Mouse (Mus musculus) MEL (cell line): ENCODE results near the gene Col5a3. TPM values are rescaled to one million over a fixed set of nuclear protein-coding genes. Genes with fewer than 3 reads are reported as not detected.

Experiments
- DNase-seq: peaks from one replicate; pipeline ENCODE4 v3.0.0; 2011; ENCODE audit warnings: low read depth, low spot score
- H3K27ac ChIP-seq: 2 replicates; pipeline ENCODE4 v1.5.1; 2012; ENCODE audit warnings: low read depth, mild to moderate bottlenecking, control low read depth, low read length, moderate library complexity; ENCODE audit not compliant: control insufficient read depth
- H3K27me3 ChIP-seq, 2 experiments: fragments of 150-350 bp in 1 of 2; sonication (generic) in 1 of 2; 2 replicates each; pipeline ENCODE4 v1.6.1; 2012; ENCODE audit warnings: low read length in 2 of 2, mild to moderate bottlenecking in 2 of 2, improper control_type of control experiment in 1 of 2, moderate library complexity in 1 of 2; ENCODE audit not compliant: insufficient read depth in 2 of 2, control insufficient read depth in 1 of 2
- H3K36me3 ChIP-seq, 2 experiments: 2 replicates each; pipeline ENCODE4 v1.6.1; 2012 to 2014; ENCODE audit warnings: low read length in 2 of 2, improper control_type of control experiment in 1 of 2, inconsistent platforms in 1 of 2, mild to moderate bottlenecking in 1 of 2; ENCODE audit not compliant: insufficient read depth in 2 of 2, control insufficient read depth in 1 of 2
- H3K4me1 ChIP-seq, 2 experiments: fragments of 150-350 bp in 1 of 2; sonication (generic) in 1 of 2; 2 replicates each; pipeline ENCODE4 v1.6.1; 2012; ENCODE audit warnings: low read length in 2 of 2, improper control_type of control experiment in 1 of 2, mild to moderate bottlenecking in 1 of 2; ENCODE audit not compliant: insufficient read depth in 2 of 2, control insufficient read depth in 1 of 2
- H3K4me3 ChIP-seq, 2 experiments: fragments of 150-350 bp in 1 of 2; sonication (generic) in 1 of 2; 2 replicates each; pipeline ENCODE4 v1.5.1; 2012; ENCODE audit warnings: low read depth in 2 of 2, low read length in 2 of 2, mild to moderate bottlenecking in 2 of 2, moderate library complexity in 2 of 2, control low read depth in 1 of 2, improper control_type of control experiment in 1 of 2; ENCODE audit not compliant: control insufficient read depth in 1 of 2, insufficient read depth in 1 of 2
- H3K79me2 ChIP-seq: 2 replicates; pipeline ENCODE4 v1.6.1; 2012; ENCODE audit warnings: mild to moderate bottlenecking, low read length, moderate library complexity; ENCODE audit not compliant: control insufficient read depth, poor library complexity, insufficient read depth
- H3K9ac ChIP-seq: 2 replicates; pipeline ENCODE4 v1.6.1; 2012; ENCODE audit warnings: low read depth, mild to moderate bottlenecking, control low read depth, low read length, moderate library complexity; ENCODE audit not compliant: control insufficient read depth, poor library complexity, severe bottlenecking
- H3K9me3 ChIP-seq: fragments of 150-350 bp; sonication (generic); replicated peaks from 2 replicates; pipeline ENCODE4 v1.6.1; 2012; ENCODE audit warnings: mild to moderate bottlenecking, low read length, improper control_type of control experiment, moderate library complexity; ENCODE audit not compliant: insufficient read depth
- CHD1 ChIP-seq: IDR thresholded peaks from 2 replicates; pipeline ENCODE4 v1.6.1; 2012; ENCODE audit warnings: low read depth, mild to moderate bottlenecking, inconsistent platforms, low read length, improper control_type of control experiment
- CHD2 ChIP-seq: IDR thresholded peaks from 2 replicates; pipeline ENCODE4 v1.6.1; 2011; ENCODE audit warnings: low read length, improper control_type of control experiment
- CTCF ChIP-seq, 3 experiments: IDR thresholded peaks in 2 of 3; conservative IDR thresholded peaks in 1 of 3; 2 replicates each; pipeline ENCODE4 v1.5.1; 2011 to 2012; ENCODE audit warnings: low read length in 3 of 3, low read depth in 2 of 3, mild to moderate bottlenecking in 2 of 3, improper control_type of control experiment in 1 of 3, inconsistent platforms in 1 of 3, mixed read lengths in 1 of 3, moderate library complexity in 1 of 3; ENCODE audit not compliant: control insufficient read depth in 1 of 3, insufficient read depth in 1 of 3, poor library complexity in 1 of 3, severe bottlenecking in 1 of 3
- E2F4 ChIP-seq: IDR thresholded peaks from 2 replicates; pipeline ENCODE4 v1.6.1; 2011; ENCODE audit warnings: low read depth, low read length, improper control_type of control experiment, borderline replicate concordance
- ELF1 ChIP-seq: IDR thresholded peaks from 2 replicates; pipeline ENCODE4 v1.6.1; 2014; ENCODE audit warnings: low read depth, mild to moderate bottlenecking, inconsistent platforms, low read length, improper control_type of control experiment, moderate library complexity
- EP300 ChIP-seq, 2 experiments: IDR thresholded peaks; 2 replicates each; pipeline ENCODE4 v1.6.1; 2011; ENCODE audit warnings: improper control_type of control experiment in 2 of 2, low read length in 2 of 2, low read depth in 1 of 2, mild to moderate bottlenecking in 1 of 2
- ETS1 ChIP-seq: IDR thresholded peaks from 2 replicates; pipeline ENCODE4 v1.6.1; 2012; ENCODE audit warnings: low read depth, mild to moderate bottlenecking, inconsistent platforms, low read length, improper control_type of control experiment, moderate library complexity
- GATA1 ChIP-seq: IDR thresholded peaks from 2 replicates; pipeline ENCODE4 v1.6.1; 2011; ENCODE audit warnings: low read depth, low read length, improper control_type of control experiment
- HCFC1 ChIP-seq: IDR thresholded peaks from 2 replicates; pipeline ENCODE4 v1.6.1; 2012; ENCODE audit warnings: low read depth, mild to moderate bottlenecking, inconsistent platforms, low read length, improper control_type of control experiment, moderate library complexity
- KAT2A ChIP-seq: conservative IDR thresholded peaks from 2 replicates; pipeline ENCODE4 v1.6.1; 2012; ENCODE audit warnings: low read depth, low read length, improper control_type of control experiment, inconsistent platforms
- MAFK ChIP-seq: IDR thresholded peaks from 2 replicates; pipeline ENCODE4 v1.6.1; 2011; ENCODE audit warnings: low read depth, mild to moderate bottlenecking, low read length, improper control_type of control experiment, borderline replicate concordance
- MAX ChIP-seq: IDR thresholded peaks from 2 replicates; pipeline ENCODE4 v1.6.1; 2011; ENCODE audit warnings: low read length, improper control_type of control experiment
- MAZ ChIP-seq: IDR thresholded peaks from 2 replicates; pipeline ENCODE4 v1.6.1; 2012; ENCODE audit warnings: low read depth, mild to moderate bottlenecking, inconsistent platforms, low read length, improper control_type of control experiment
- MEF2A ChIP-seq: IDR thresholded peaks from 2 replicates; pipeline ENCODE4 v1.6.1; 2014; ENCODE audit warnings: low read depth, mild to moderate bottlenecking, inconsistent platforms, low read length, improper control_type of control experiment; ENCODE audit not compliant: poor library complexity, insufficient replicate concordance, severe bottlenecking; ENCODE audit errors: extremely low read depth
- MXI1 ChIP-seq: IDR thresholded peaks from 2 replicates; pipeline ENCODE4 v1.6.1; 2011; ENCODE audit warnings: mild to moderate bottlenecking, low read depth, low read length, improper control_type of control experiment
- MYB ChIP-seq: IDR thresholded peaks from 2 replicates; pipeline ENCODE4 v1.6.1; 2011; ENCODE audit warnings: mild to moderate bottlenecking, low read depth, low read length, improper control_type of control experiment
- NELFE ChIP-seq: IDR thresholded peaks from 2 replicates; pipeline ENCODE4 v1.6.1; 2011; ENCODE audit warnings: low read depth, low read length, improper control_type of control experiment
- POLR2A ChIP-seq, 2 experiments: IDR thresholded peaks; 2 replicates each; pipeline ENCODE4 v1.6.1; 2011 to 2012; ENCODE audit warnings: low read length in 2 of 2, mild to moderate bottlenecking in 2 of 2, control low read depth in 1 of 2, improper control_type of control experiment in 1 of 2, low read depth in 1 of 2, moderate library complexity in 1 of 2; ENCODE audit not compliant: control insufficient read depth in 1 of 2, insufficient read depth in 1 of 2, poor library complexity in 1 of 2
- POLR2AphosphoS5 ChIP-seq: IDR thresholded peaks from 2 replicates; pipeline ENCODE4 v1.6.1; 2012; ENCODE audit warnings: low read depth, borderline replicate concordance, mild to moderate bottlenecking, inconsistent platforms, low read length, moderate library complexity, mixed read lengths
- RAD21 ChIP-seq: IDR thresholded peaks from 2 replicates; pipeline ENCODE4 v1.6.1; 2011; ENCODE audit warnings: mild to moderate bottlenecking, low read depth, low read length, improper control_type of control experiment
- RCOR1 ChIP-seq: IDR thresholded peaks from 2 replicates; pipeline ENCODE4 v1.6.1; 2012; ENCODE audit warnings: low read depth, mild to moderate bottlenecking, inconsistent platforms, low read length, improper control_type of control experiment
- SIN3A ChIP-seq: IDR thresholded peaks from 2 replicates; pipeline ENCODE4 v1.6.1; 2012; ENCODE audit warnings: low read length, improper control_type of control experiment, inconsistent platforms
- SMC3 ChIP-seq: IDR thresholded peaks from 2 replicates; pipeline ENCODE4 v1.6.1; 2011; ENCODE audit warnings: low read depth, low read length, improper control_type of control experiment
- TAL1 ChIP-seq: IDR thresholded peaks from 2 replicates; pipeline ENCODE4 v1.6.1; 2012; ENCODE audit warnings: mild to moderate bottlenecking, inconsistent platforms, low read length, moderate library complexity, mixed read lengths
- TBP ChIP-seq: IDR thresholded peaks from 2 replicates; pipeline ENCODE4 v1.8.0; 2011; ENCODE audit warnings: low read depth, low read length, improper control_type of control experiment
- TCF12 ChIP-seq: IDR thresholded peaks from 2 replicates; pipeline ENCODE4 v1.6.1; 2014; ENCODE audit warnings: low read depth, mild to moderate bottlenecking, inconsistent platforms, low read length, improper control_type of control experiment, moderate library complexity
- UBTF ChIP-seq: IDR thresholded peaks from 2 replicates; pipeline ENCODE4 v1.6.1; 2012; ENCODE audit warnings: low read depth, mild to moderate bottlenecking, inconsistent platforms, low read length, improper control_type of control experiment, moderate library complexity, borderline replicate concordance; ENCODE audit not compliant: insufficient read depth
- ZC3H11A ChIP-seq: IDR thresholded peaks from 2 replicates; pipeline ENCODE4 v1.6.1; 2012; ENCODE audit warnings: low read depth, mild to moderate bottlenecking, inconsistent platforms, low read length, improper control_type of control experiment
- polyA plus RNA-seq, 2 experiments: library from polyadenylated mRNA; stranded (reverse) in 1 of 2; unstranded in 1 of 2; fragments of >175 nt in 1 of 2; fragments of >200 nt in 1 of 2; gene quantifications; 2 replicates each; pipeline versions ENCODE4 v1.2.1 to v1.2.4; 2012; ENCODE audit warnings: low replicate concordance in 2 of 2, low read depth in 1 of 2; ENCODE audit not compliant: insufficient read length in 2 of 2, insufficient read depth in 1 of 2, missing spikeins in 1 of 2
- total RNA-seq: library from RNA; depleted of rRNA; stranded (reverse); fragments of 300-350 nt; gene quantifications from 2 replicates; pipeline ENCODE4 v1.2.3, GENCODE M21; 2012

The Col5a3 gene
- total and polyA plus RNA-seq, 3 experiments, result 0.08 to 0.53 TPM; not detected in 1

GRCm38 (mm10) chr9:20729451-20729850 is 85.4 kb downstream of the Col5a3 start:
- DNase-seq, result peak; percentile 51
- no peak for TF ChIP-seq SMC3
- no peak for TF ChIP-seq ELF1
- no peak for TF ChIP-seq ZC3H11A
- TF ChIP-seq GATA1, result no peak
- no peak for TF ChIP-seq MXI1
- TF ChIP-seq NELFE, result no peak
- TF ChIP-seq POLR2A (IDR thresholded peaks at IDR 0.05; ENCODE audit: control insufficient read depth in 1 of 2, insufficient read depth in 1 of 2, low read depth in 1 of 2, low read length in 2 of 2, poor library complexity in 1 of 2), result no peak
- no peak for TF ChIP-seq CHD1
- no peak for TF ChIP-seq MEF2A
- TF ChIP-seq ETS1, result no peak
- TF ChIP-seq SIN3A, result no peak
- no peak for TF ChIP-seq E2F4
- no peak for TF ChIP-seq KAT2A
- no peak for TF ChIP-seq UBTF
- TF ChIP-seq EP300 (IDR thresholded peaks at IDR 0.05; ENCODE audit: low read depth in 1 of 2, low read length in 2 of 2), result no peak
- H3K27me3 ChIP-seq, result peaks cover 13 to 29% of the 10 kb centered on the region in 2 experiments

GRCm38 (mm10) chr9:20727601-20728113 is 87.2 kb downstream of the Col5a3 start:
- peak overlapping the region; percentile 39 to 68 for H3K4me3 ChIP-seq
- H3K36me3 ChIP-seq, result peaks cover 0 to 3% of the 10 kb centered on the region in 2 experiments; a peak in 1 of 4 replicates
- no peaks in the 10 kb centered on the region for H3K9me3 ChIP-seq
- H3K27ac ChIP-seq, result no peak overlapping the region
- peak overlapping the region; percentile 59 for H3K9ac ChIP-seq
- peaks cover 8 to 28% of the 10 kb centered on the region in 2 experiments for H3K27me3 ChIP-seq
- H3K79me2 ChIP-seq, result no peaks in the 10 kb centered on the region
- peaks cover 3 to 4% of the 10 kb centered on the region in 2 experiments; a peak in 2 of 4 replicates for H3K4me1 ChIP-seq
- DNase-seq, result peak; percentile 72
- TF ChIP-seq EP300 (IDR thresholded peaks at IDR 0.05; ENCODE audit: low read depth in 1 of 2, low read length in 2 of 2) (no peak), ELF1 (no peak), MYB (no peak), MEF2A (no peak), MAX (0 out of 2 replicates have a peak, but pooled peaks have one; percentile 14), POLR2AphosphoS5 (no peak), RCOR1 (no peak), HCFC1 (0 out of 2 replicates have a peak, but pooled peaks have one; percentile 15), UBTF (peak; percentile 93; the same call in 1 of the 2 replicates), CHD2 (no peak), GATA1 (no peak), POLR2A (IDR thresholded peaks at IDR 0.05; ENCODE audit: control insufficient read depth in 1 of 2, insufficient read depth in 1 of 2, low read depth in 1 of 2, low read length in 2 of 2, poor library complexity in 1 of 2) (0 out of 4 replicates have a peak, but pooled peaks of 1 of the 2 experiments have one; percentile 23), MAFK (no peak), MXI1 (no peak), CTCF (IDR thresholded peaks at IDR 0.05 in 2 of 3, conservative IDR thresholded peaks at IDR 0.05 in 1 of 3; ENCODE audit: control insufficient read depth in 1 of 3, insufficient read depth in 1 of 3, low read depth in 2 of 3, low read length in 3 of 3, poor library complexity in 1 of 3, severe bottlenecking in 1 of 3) (peak in 2 of 3 experiments; percentile 65 to 88; a peak in 5 of 6 replicates), TCF12 (0 out of 2 replicates have a peak, but pooled peaks have one; percentile 4), TAL1 (no peak), NELFE (peak; percentile 25; the same call in 1 of the 2 replicates), RAD21 (peak; percentile 48), ETS1 (no peak), ZC3H11A (peak; percentile 31; the same call in 1 of the 2 replicates), SMC3 (peak; percentile 61), TBP (peak; percentile 14; the same call in 1 of the 2 replicates), MAZ (peak; percentile 7; the same call in 1 of the 2 replicates)

More at GRCm38 (mm10) chr9:20729451-20729850, 85.4 kb downstream of the Col5a3 start:
- no peak overlapping the region for H3K4me3 ChIP-seq
- H3K79me2 ChIP-seq, result no peaks in the 10 kb centered on the region
- no peak overlapping the region for H3K9ac ChIP-seq
- H3K9me3 ChIP-seq, result no peaks in the 10 kb centered on the region
- peaks cover 0 to 3% of the 10 kb centered on the region in 2 experiments; a peak in 1 of 4 replicates for H3K36me3 ChIP-seq
- no peak overlapping the region for H3K27ac ChIP-seq
- peaks cover 3 to 4% of the 10 kb centered on the region in 2 experiments; a peak in 2 of 4 replicates for H3K4me1 ChIP-seq
